Mouse (Mus musculus): ENCODE results near the gene Ccnyl1. TPM values are rescaled to one million over a fixed set of nuclear protein-coding genes. Genes with fewer than 3 reads are reported as not detected.

The Ccnyl1 gene
- polyA plus RNA-seq, 2 experiments = 9.4 to 40.8 TPM

GRCm38 (mm10) chr1:64684440-64684839, 5.8 kb upstream of the Ccnyl1 start:
- DNase-seq (ENCODE audit: low spot score) = no peak
- Histone ChIP-seq H3K4me3 (replicated peaks; ENCODE audit: low read length) (no peak overlapping the region), H3K27me3 (ENCODE audit: control insufficient read depth, insufficient read depth, low read length) (no peaks in the 10 kb centered on the region), H3K9me3 (ENCODE audit: control insufficient read depth, low read length) (no peaks in the 10 kb centered on the region), H3K9ac (ENCODE audit: low read depth, low read length, severe bottlenecking) (no peak overlapping the region), H3K27ac (replicated peaks; ENCODE audit: low read depth, low read length) (no peak overlapping the region), H3K4me1 (ENCODE audit: control insufficient read depth, insufficient read depth, low read length) (0 out of 2 replicates have a peak, but pooled peaks cover under 1% of the 10 kb centered on the region), H3K4me2 (replicated peaks; ENCODE audit: low read depth, low read length, severe bottlenecking) (no peak overlapping the region), H3K36me3 (ENCODE audit: control insufficient read depth, insufficient read depth, low read length) (no peaks in the 10 kb centered on the region)
- 99% methylated on average over 2 of the region's 2 CpGs for WGBS
- no peak for TF ChIP-seq POLR2A (IDR thresholded peaks at IDR 0.05; ENCODE audit: borderline replicate concordance, extremely low read depth, insufficient read depth, insufficient read length)
- no peak for ATAC-seq (ENCODE audit: low FRiP score, low read depth)

GRCm38 (mm10) chr1:64688046-64688445, 2.2 kb upstream of the Ccnyl1 start:
- H3K4me3 ChIP-seq (replicated peaks; ENCODE audit: low read length) = no peak overlapping the region
- no peak overlapping the region for H3K27ac ChIP-seq (replicated peaks; ENCODE audit: low read depth, low read length)
- no peaks in the 10 kb centered on the region for H3K27me3 ChIP-seq (ENCODE audit: control insufficient read depth, insufficient read depth, low read length)
- no peak overlapping the region for H3K9ac ChIP-seq (ENCODE audit: low read depth, low read length, severe bottlenecking)
- 61% methylated on average over 4 of the region's 4 CpGs for WGBS
- H3K4me2 ChIP-seq (replicated peaks; ENCODE audit: low read depth, low read length, severe bottlenecking) = no peak overlapping the region
- no peak for TF ChIP-seq POLR2A (IDR thresholded peaks at IDR 0.05; ENCODE audit: borderline replicate concordance, extremely low read depth, insufficient read depth, insufficient read length)
- ATAC-seq (ENCODE audit: low FRiP score, low read depth) = no peak
- H3K9me3 ChIP-seq (ENCODE audit: control insufficient read depth, low read length) = no peaks in the 10 kb centered on the region
- no peak for DNase-seq (ENCODE audit: low spot score)
- H3K4me1 ChIP-seq (ENCODE audit: control insufficient read depth, insufficient read depth, low read length) = peaks cover 14% of the 10 kb centered on the region
- no peaks in the 10 kb centered on the region for H3K36me3 ChIP-seq (ENCODE audit: control insufficient read depth, insufficient read depth, low read length)

GRCm38 (mm10) chr1:64689561-64690212, 568 bp upstream of the Ccnyl1 start:
- ATAC-seq (ENCODE audit: low FRiP score, low read depth) (no peak), DNase-seq (ENCODE audit: low spot score) (no peak)
- Histone ChIP-seq H3K9me3 (ENCODE audit: control insufficient read depth, low read length) (no peaks in the 10 kb centered on the region), H3K9ac (ENCODE audit: low read depth, low read length, severe bottlenecking) (peak overlapping the region; percentile 52), H3K4me1 (ENCODE audit: control insufficient read depth, insufficient read depth, low read length) (peaks cover 20% of the 10 kb centered on the region), H3K4me3 (replicated peaks; ENCODE audit: low read length) (peak overlapping the region; percentile 84), H3K36me3 (ENCODE audit: control insufficient read depth, insufficient read depth, low read length) (no peaks in the 10 kb centered on the region), H3K27ac (replicated peaks; ENCODE audit: low read depth, low read length) (no peak overlapping the region), H3K27me3 (ENCODE audit: control insufficient read depth, insufficient read depth, low read length) (no peaks in the 10 kb centered on the region), H3K4me2 (replicated peaks; ENCODE audit: low read depth, low read length, severe bottlenecking) (peak overlapping the region; percentile 86)
- no peak for TF ChIP-seq POLR2A (IDR thresholded peaks at IDR 0.05; ENCODE audit: borderline replicate concordance, extremely low read depth, insufficient read depth, insufficient read length)
- 23% methylated on average over 9 of the region's 9 CpGs for WGBS

- Histone ChIP-seq H3K36me3 (ENCODE audit: control insufficient read depth, insufficient read depth, low read length) (no peaks in the 10 kb centered on the region), H3K27me3 (ENCODE audit: control insufficient read depth, insufficient read depth, low read length) (no peaks in the 10 kb centered on the region), H3K4me1 (ENCODE audit: control insufficient read depth, insufficient read depth, low read length) (peaks cover 20% of the 10 kb centered on the region), H3K4me2 (replicated peaks; ENCODE audit: low read depth, low read length, severe bottlenecking) (peak overlapping the region; percentile 83), H3K9ac (ENCODE audit: low read depth, low read length, severe bottlenecking) (peak overlapping the region; percentile 82), H3K27ac (replicated peaks; ENCODE audit: low read depth, low read length) (peak overlapping the region; percentile 26; the same call in 1 of the 2 replicates), H3K9me3 (ENCODE audit: control insufficient read depth, low read length) (no peaks in the 10 kb centered on the region), H3K4me3 (replicated peaks; ENCODE audit: low read length) (peak overlapping the region; percentile 84)
- DNase-seq (ENCODE audit: low spot score) = no peak
- 0% methylated on average over 24 of the region's 55 CpGs for WGBS
- TF ChIP-seq POLR2A (IDR thresholded peaks at IDR 0.05; ENCODE audit: borderline replicate concordance, extremely low read depth, insufficient read depth, insufficient read length) = no peak
- no peak for ATAC-seq (ENCODE audit: low FRiP score, low read depth)
Measured at GRCm38 (mm10) chr1:64691121-64691551, 881 bp downstream of the Ccnyl1 start.

GRCm38 (mm10) chr1:64691581-64691980, 1.3 kb downstream of the Ccnyl1 start:
- Histone ChIP-seq H3K4me3 (replicated peaks; ENCODE audit: low read length) (peak overlapping the region; percentile 84), H3K27ac (replicated peaks; ENCODE audit: low read depth, low read length) (no peak overlapping the region), H3K4me1 (ENCODE audit: control insufficient read depth, insufficient read depth, low read length) (peaks cover 20% of the 10 kb centered on the region), H3K4me2 (replicated peaks; ENCODE audit: low read depth, low read length, severe bottlenecking) (peak overlapping the region; percentile 83), H3K9ac (ENCODE audit: low read depth, low read length, severe bottlenecking) (peak overlapping the region; percentile 82), H3K9me3 (ENCODE audit: control insufficient read depth, low read length) (no peaks in the 10 kb centered on the region), H3K36me3 (ENCODE audit: control insufficient read depth, insufficient read depth, low read length) (no peaks in the 10 kb centered on the region), H3K27me3 (ENCODE audit: control insufficient read depth, insufficient read depth, low read length) (no peaks in the 10 kb centered on the region)
- TF ChIP-seq POLR2A (IDR thresholded peaks at IDR 0.05; ENCODE audit: borderline replicate concordance, extremely low read depth, insufficient read depth, insufficient read length) = no peak
- no peak for ATAC-seq (ENCODE audit: low FRiP score, low read depth)
- no peak for DNase-seq (ENCODE audit: low spot score)
- WGBS = 2% methylated on average over 9 of the region's 9 CpGs
